Mouse (Mus musculus) liver, embryonic 12.5 days (tissue): Measurements from ENCODE around the gene Fryl. TPM values are rescaled to one million over a fixed set of nuclear protein-coding genes. Genes with fewer than 3 reads are reported as not detected.
A peak's percentile ranks its signal among the peaks of the same experiment; 100 is the strongest.

ENCODE experiments used
- ATAC-seq: fragments of 200-750 bp; cut with Nextera tagmentation; 2 replicates; pipeline ENCODE4 v1.8.0; 2017; ENCODE audit warnings: moderate number of reproducible peaks, mild to moderate bottlenecking, moderate library complexity
- H3K27ac ChIP-seq: fragments of 300-500 bp; sonication (generic); 2 replicates; pipeline ENCODE4 v1.5.1; 2016; ENCODE audit warnings: mild to moderate bottlenecking
- H3K27me3 ChIP-seq: fragments of 300-500 bp; sonication (generic); replicated peaks from 2 replicates; pipeline ENCODE4 v1.6.1; 2016; ENCODE audit warnings: mild to moderate bottlenecking, moderate library complexity
- H3K36me3 ChIP-seq: fragments of 300-500 bp; sonication (generic); 2 replicates; pipeline ENCODE4 v1.6.1; 2016; ENCODE audit warnings: mild to moderate bottlenecking, moderate library complexity
- H3K4me1 ChIP-seq: fragments of 300-500 bp; sonication (generic); 2 replicates; pipeline ENCODE4 v1.6.1; 2016
- H3K4me2 ChIP-seq: fragments of 300-500 bp; sonication (generic); 2 replicates; pipeline ENCODE4 v1.6.1; 2016; ENCODE audit warnings: mild to moderate bottlenecking, moderate library complexity
- H3K4me3 ChIP-seq: fragments of 300-500 bp; sonication (generic); 2 replicates; pipeline ENCODE4 v1.5.1; 2016; ENCODE audit warnings: mild to moderate bottlenecking, moderate library complexity
- H3K9ac ChIP-seq: fragments of 300-500 bp; sonication (generic); 2 replicates; pipeline ENCODE4 v1.6.1; 2016; ENCODE audit warnings: mild to moderate bottlenecking, moderate library complexity
- H3K9me3 ChIP-seq: fragments of 300-500 bp; sonication (generic); replicated peaks from 2 replicates; pipeline ENCODE4 v1.6.1; 2016; ENCODE audit warnings: mild to moderate bottlenecking, moderate library complexity
- WGBS: fragments of 180-500 bp; shearing (Covaris S2); methylation state at CpG from one replicate; pipeline ENCODE4 v1.1.7; 2016; ENCODE audit not compliant: insufficient replicate concordance; 5-methylcytosine and 5-hydroxymethylcytosine counted together
- polyA plus RNA-seq: library from polyadenylated mRNA; unstranded; fragments of >200 nt; fragmentation: Nextera tagmentation; extraction: Ambion mirVana; gene quantifications from 2 replicates; pipeline ENCODE4 v1.2.1, GENCODE M21; 2016

The Fryl gene
- polyA plus RNA-seq, 1 experiment from 2014 or later: 46.3 TPM

GRCm38 (mm10) chr5:73216014-73216413 lies 40.4 kb downstream of the Fryl start:
- H3K36me3 ChIP-seq: peaks cover 22% of the 10 kb centered on the region
- H3K9ac ChIP-seq: no peak overlapping the region
- WGBS: 81% methylated on average over 9 of the region's 9 CpGs

DNA sequence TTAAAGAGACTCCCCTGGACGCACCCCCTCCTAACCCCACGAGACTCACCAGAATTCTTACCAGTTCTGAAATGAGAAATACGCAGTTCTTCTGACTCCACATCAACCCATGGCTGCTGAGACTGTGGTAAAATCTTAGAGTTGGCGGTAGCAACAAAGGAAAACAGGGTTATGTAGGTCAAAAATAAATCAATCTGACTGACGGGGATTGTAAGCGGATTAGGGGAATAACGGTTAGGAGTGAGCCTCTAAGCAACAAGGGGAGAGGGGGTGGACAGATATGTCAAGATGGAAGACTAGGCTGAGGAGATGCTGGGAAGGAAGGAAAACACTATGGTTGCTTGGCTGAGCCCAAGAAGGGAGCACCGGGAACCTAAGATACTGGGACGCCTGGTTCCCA lies 44.0 kb downstream of the Fryl start:
- WGBS: 90% methylated on average over 9 of the region's 9 CpGs
- Histone ChIP-seq H3K4me2 (no peak overlapping the region), H3K36me3 (peaks cover 18% of the 10 kb centered on the region), H3K27me3 (no peaks in the 10 kb centered on the region), H3K9ac (no peak overlapping the region), H3K4me1 (peaks cover 24% of the 10 kb centered on the region), H3K9me3 (no peaks in the 10 kb centered on the region), H3K4me3 (no peak overlapping the region), H3K27ac (no peak overlapping the region)
- ATAC-seq: no peak

More at GRCm38 (mm10) chr5:73216014-73216413, 40.4 kb downstream of the Fryl start:
- Histone ChIP-seq H3K4me3 (no peak overlapping the region), H3K9me3 (no peaks in the 10 kb centered on the region), H3K27ac (no peak overlapping the region; the same call in 1 of the 2 replicates), H3K4me2 (no peak overlapping the region), H3K4me1 (no peaks in the 10 kb centered on the region), H3K27me3 (no peaks in the 10 kb centered on the region)
- no peak for ATAC-seq

- no peaks in the 10 kb centered on the region for H3K27me3 ChIP-seq
- no peak overlapping the region for H3K27ac ChIP-seq
- no peak overlapping the region for H3K4me2 ChIP-seq
- H3K9ac ChIP-seq: no peak overlapping the region
- ATAC-seq: no peak
- no peaks in the 10 kb centered on the region for H3K9me3 ChIP-seq
- no peak overlapping the region for H3K4me3 ChIP-seq
- peaks cover 18% of the 10 kb centered on the region for H3K36me3 ChIP-seq
- WGBS: 82% methylated on average over 15 of the region's 15 CpGs
- H3K4me1 ChIP-seq: peaks cover 24% of the 10 kb centered on the region
Measured at GRCm38 (mm10) chr5:73211961-73212360, 44.5 kb downstream of the Fryl start.

DNA sequence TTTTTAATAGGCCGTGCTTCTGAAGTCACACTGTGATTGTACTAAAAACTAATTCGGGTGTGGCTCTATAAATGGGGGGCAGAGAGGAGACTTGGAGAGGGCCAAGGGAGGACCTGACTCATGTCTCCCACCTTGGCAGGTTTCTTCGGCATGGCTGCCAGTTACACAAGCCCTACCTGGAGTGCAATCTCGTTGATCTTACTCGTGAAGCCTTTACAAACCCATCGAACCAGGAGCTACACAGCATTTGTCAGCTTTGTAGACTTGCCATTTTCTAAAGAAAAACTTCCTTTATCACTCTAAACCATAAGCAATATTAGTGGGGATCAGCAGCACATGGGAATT lies 45.5 kb downstream of the Fryl start:
- 86% methylated on average over 6 of the region's 6 CpGs for WGBS
- Histone ChIP-seq H3K4me2 (no peak overlapping the region), H3K4me1 (peaks cover 29% of the 10 kb centered on the region), H3K27me3 (no peaks in the 10 kb centered on the region), H3K36me3 (peaks cover 18% of the 10 kb centered on the region), H3K27ac (no peak overlapping the region), H3K9ac (no peak overlapping the region), H3K9me3 (no peaks in the 10 kb centered on the region), H3K4me3 (no peak overlapping the region)
- ATAC-seq: no peak

DNA sequence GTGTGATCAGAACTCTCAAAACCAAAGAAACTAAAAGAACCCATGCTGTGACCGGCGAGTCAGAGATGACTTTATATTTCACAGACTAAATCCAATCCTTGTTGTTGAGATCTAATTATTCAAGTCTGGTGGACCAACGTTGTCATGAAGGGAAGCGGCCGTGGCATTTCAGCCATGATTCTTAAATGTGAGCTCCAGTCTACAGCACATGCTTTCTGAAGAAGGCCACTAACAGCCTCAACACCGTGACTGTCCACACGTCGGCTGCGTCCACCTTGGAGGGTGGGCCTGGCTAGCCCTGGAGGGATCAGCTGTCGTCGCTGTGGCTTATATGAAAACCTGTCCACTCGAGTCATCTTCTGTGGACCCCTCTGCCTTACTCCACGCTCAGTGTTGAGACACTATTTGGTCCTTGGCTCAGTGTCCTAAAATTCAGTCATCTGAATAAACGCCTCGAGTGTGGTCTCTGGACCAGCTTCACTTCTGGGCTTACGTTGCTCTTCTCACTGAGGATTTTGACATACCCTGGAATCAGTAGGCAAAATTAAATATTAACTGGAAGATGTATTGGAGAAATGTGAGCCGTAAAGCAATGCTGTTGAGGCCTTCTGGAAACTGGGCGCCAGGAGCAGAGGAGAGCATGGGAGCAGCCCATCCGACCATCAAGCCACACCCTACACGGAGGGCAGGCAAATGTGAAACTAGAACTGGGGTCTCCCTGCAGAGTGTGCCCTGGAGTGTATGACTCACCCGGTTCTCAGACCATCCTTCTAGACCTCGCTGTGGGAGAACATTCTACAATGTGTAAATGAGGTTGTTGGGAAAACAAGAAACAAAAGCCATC lies 46.1 kb downstream of the Fryl start:
- Histone ChIP-seq H3K4me2 (no peak overlapping the region), H3K4me3 (no peak overlapping the region), H3K9ac (no peak overlapping the region), H3K27me3 (no peaks in the 10 kb centered on the region), H3K9me3 (no peaks in the 10 kb centered on the region), H3K27ac (no peak overlapping the region; the same call in 1 of the 2 replicates), H3K36me3 (peaks cover 18% of the 10 kb centered on the region), H3K4me1 (peaks cover 29% of the 10 kb centered on the region)
- no peak for ATAC-seq
- 87% methylated on average over 22 of the region's 22 CpGs for WGBS

- no peaks in the 10 kb centered on the region for H3K9me3 ChIP-seq
- 67% methylated on average over 20 of the region's 20 CpGs for WGBS
- H3K9ac ChIP-seq: no peak overlapping the region
- H3K36me3 ChIP-seq: peaks cover 18% of the 10 kb centered on the region
- no peaks in the 10 kb centered on the region for H3K27me3 ChIP-seq
- peak overlapping the region; percentile 47; the same call in 1 of the 2 replicates for H3K27ac ChIP-seq
- no peak overlapping the region for H3K4me2 ChIP-seq
- ATAC-seq: peak; percentile 68; the same call in 1 of the 2 replicates
- H3K4me3 ChIP-seq: no peak overlapping the region
- H3K4me1 ChIP-seq: peaks cover 29% of the 10 kb centered on the region
Measured at GRCm38 (mm10) chr5:73209201-73210096, 47.0 kb downstream of the Fryl start.

GRCm38 (mm10) chr5:73208645-73209044 lies 47.8 kb downstream of the Fryl start:
- Histone ChIP-seq H3K36me3 (peaks cover 20% of the 10 kb centered on the region), H3K4me1 (peaks cover 29% of the 10 kb centered on the region), H3K27ac (no peak overlapping the region), H3K9me3 (no peaks in the 10 kb centered on the region), H3K4me3 (no peak overlapping the region), H3K27me3 (no peaks in the 10 kb centered on the region), H3K4me2 (no peak overlapping the region), H3K9ac (no peak overlapping the region)
- WGBS: 83% methylated on average over 6 of the region's 6 CpGs
- ATAC-seq: no peak

DNA sequence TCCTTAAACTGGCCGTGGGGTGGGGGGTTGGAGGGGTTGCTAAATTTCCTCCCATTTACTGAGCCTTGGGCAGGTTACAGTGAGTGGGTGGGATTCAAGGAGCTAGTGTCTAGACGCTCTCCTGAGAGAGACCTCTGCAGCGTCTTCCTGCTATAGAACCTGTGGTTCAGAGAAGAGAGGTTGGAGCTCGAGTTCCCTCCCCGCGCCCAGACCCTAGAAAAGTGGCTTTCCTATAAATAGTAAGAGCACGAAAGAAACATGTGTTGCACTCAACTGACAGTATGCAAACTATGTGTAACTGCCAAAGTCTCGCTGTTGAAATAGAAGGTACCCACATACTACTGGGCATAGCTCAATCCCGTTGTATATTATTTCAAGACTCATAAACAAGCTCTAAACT lies 49.7 kb downstream of the Fryl start:
- WGBS: 44% methylated on average over 9 of the region's 9 CpGs
- no peaks in the 10 kb centered on the region for H3K9me3 ChIP-seq
- ATAC-seq: no peak
- no peak overlapping the region for H3K4me3 ChIP-seq
- H3K27ac ChIP-seq: no peak overlapping the region
- H3K4me2 ChIP-seq: no peak overlapping the region
- H3K27me3 ChIP-seq: no peaks in the 10 kb centered on the region
- H3K4me1 ChIP-seq: peaks cover 35% of the 10 kb centered on the region
- H3K36me3 ChIP-seq: peaks cover 20% of the 10 kb centered on the region
- H3K9ac ChIP-seq: no peak overlapping the region

GRCm38 (mm10) chr5:73205996-73206629 lies 50.3 kb downstream of the Fryl start:
- Histone ChIP-seq H3K36me3 (peaks cover 20% of the 10 kb centered on the region), H3K4me1 (peaks cover 39% of the 10 kb centered on the region), H3K9me3 (no peaks in the 10 kb centered on the region), H3K27me3 (no peaks in the 10 kb centered on the region), H3K9ac (no peak overlapping the region), H3K4me3 (no peak overlapping the region), H3K27ac (no peak overlapping the region), H3K4me2 (no peak overlapping the region)
- ATAC-seq: no peak
- 63% methylated on average over 8 of the region's 8 CpGs for WGBS

GRCm38 (mm10) chr5:73205050-73205449 lies 51.4 kb downstream of the Fryl start:
- Histone ChIP-seq H3K9ac (no peak overlapping the region), H3K27me3 (no peaks in the 10 kb centered on the region), H3K4me1 (peaks cover 40% of the 10 kb centered on the region), H3K9me3 (no peaks in the 10 kb centered on the region), H3K4me3 (no peak overlapping the region), H3K27ac (no peak overlapping the region), H3K4me2 (no peak overlapping the region), H3K36me3 (peaks cover 10% of the 10 kb centered on the region; the same call in 1 of the 2 replicates)
- WGBS: 72% methylated on average over 3 of the region's 3 CpGs
- ATAC-seq: no peak

GRCm38 (mm10) chr5:73202498-73202897 lies 53.9 kb downstream of the Fryl start:
- Histone ChIP-seq H3K4me1 (peaks cover 36% of the 10 kb centered on the region), H3K9ac (no peak overlapping the region), H3K27ac (no peak overlapping the region), H3K4me3 (no peak overlapping the region), H3K36me3 (peaks cover 6% of the 10 kb centered on the region; the same call in 1 of the 2 replicates), H3K9me3 (no peaks in the 10 kb centered on the region), H3K27me3 (no peaks in the 10 kb centered on the region), H3K4me2 (no peak overlapping the region)
- ATAC-seq: no peak
- WGBS: 92% methylated on average over 6 of the region's 6 CpGs
